Mouse (Mus musculus) gastrocnemius, adult 18-20 months (tissue): ENCODE data around the gene Aym1. TPM values are rescaled to one million over a fixed set of nuclear protein-coding genes. Genes with fewer than 3 reads are reported as not detected.
A peak's percentile ranks its signal among the peaks of the same experiment; 100 is the strongest.

Experiments used
- DNase-seq: peaks from one replicate; pipeline ENCODE4 v3.0.0; 2021; ENCODE audit warnings: low spot score
- microRNA-seq: library from miRNA; unstranded; fragments of <30 nt; microRNA quantifications from one replicate; pipeline ENCODE4 v1.2.0, GENCODE M21; 2021
- total RNA-seq, 2 experiments: library from RNA; stranded (reverse); gene quantifications; 2 replicates each; pipeline ENCODE4 v1.2.3; 2021

The Aym1 gene
- total RNA-seq, 2 experiments from 2014 or later: not detected

DNA sequence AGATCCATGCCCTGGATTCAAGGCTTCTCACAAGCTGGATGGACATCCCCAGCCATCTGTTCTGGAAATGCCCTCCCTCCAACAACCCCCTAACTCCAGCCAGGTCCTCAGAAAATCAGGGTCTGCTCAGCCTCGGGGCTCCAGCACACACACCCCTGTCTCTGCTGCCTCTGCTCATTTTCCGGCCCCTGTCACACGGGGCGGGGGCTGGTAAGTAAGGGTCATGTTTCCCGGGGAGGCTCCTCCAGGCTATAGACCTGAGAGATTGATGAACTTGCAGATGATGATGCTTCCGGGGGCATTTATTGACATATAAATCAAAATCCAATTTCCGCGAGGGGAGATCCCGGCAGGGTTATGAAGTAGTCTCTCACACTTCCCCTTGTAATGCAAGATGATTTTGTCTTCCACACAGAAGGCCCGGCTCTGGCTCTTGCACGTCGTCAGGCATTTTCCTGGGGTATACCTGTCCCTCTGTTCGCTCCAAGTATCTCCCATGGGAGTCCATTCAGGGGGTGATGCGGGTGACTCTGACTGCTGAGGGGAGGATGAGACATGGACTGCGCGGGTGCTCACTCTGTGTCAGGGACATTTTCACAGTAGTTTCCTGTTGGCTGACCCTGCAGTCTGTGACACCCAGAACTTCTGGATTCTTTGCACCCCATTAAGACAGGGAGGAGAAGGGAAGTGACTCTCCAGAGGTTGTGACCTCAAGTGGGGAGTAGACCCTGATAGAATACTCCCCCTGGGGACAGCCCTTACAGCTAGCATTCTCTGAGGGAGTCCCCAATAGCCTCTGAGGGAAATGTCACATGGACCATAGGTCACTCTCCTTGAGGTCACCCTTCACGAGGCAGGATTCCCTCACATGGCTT is 40.6 kb downstream of the Aym1 start:
- DNase-seq: no peak

DNA sequence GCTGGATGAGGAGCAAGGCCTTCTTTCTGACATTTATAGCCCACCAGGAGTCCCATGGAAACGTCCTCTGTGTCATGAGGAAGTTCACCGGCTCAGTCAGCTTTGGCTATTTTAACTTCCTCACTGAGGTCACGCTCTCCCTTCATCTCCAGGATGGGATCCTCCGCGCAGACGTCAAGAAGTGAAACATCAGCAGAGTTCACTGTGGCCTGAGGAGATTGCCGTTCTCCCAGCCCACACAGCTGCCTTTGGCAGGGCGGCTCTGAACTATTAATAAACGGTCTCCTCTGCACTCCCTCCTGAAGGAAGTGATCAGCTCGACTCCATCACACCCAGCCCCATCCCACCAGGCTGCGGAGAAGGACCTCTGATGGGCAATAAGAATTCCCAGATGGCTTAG is 45.6 kb downstream of the Aym1 start:
- DNase-seq: peak; percentile 14

DNA sequence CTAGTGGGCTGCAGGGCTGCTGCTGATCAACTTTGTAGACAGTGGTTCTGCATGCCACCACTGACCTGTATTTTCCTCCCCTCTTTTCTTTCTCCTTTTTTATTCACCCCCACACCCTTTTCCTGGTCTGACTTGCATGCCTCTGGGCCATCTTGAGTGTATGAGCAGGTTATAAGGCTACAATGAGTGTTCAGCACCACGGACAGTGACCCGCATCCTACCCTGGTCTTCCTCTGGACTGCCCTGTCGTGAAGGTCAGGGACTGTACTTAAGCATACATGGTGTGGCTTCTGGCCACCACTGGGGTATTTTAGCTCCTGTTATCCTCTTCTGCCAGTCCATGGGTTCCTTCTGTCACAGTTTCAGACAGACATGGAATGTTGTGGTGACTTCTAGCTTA is 50.3 kb downstream of the Aym1 start:
- no peak for DNase-seq

Small RNAs within 50 kb of the gene (microRNA-seq; reads per million reads assigned to microRNA genes)
- not detected for gene Mir7229
- gene Mir7230: not detected

Other genes with a start within 250 kb of the Aym1 start
- 10 to 100 TPM; 21.3 to 25.8 TPM for gene 2900026A02Rik, start 136.1 kb upstream of the Aym1 start, total RNA-seq
- gene Tmem211, start 130.4 kb upstream of the Aym1 start, total RNA-seq: not detected
- under 1 TPM; 0.38 to 0.39 TPM for gene Sgsm1, start 46.5 kb upstream of the Aym1 start, total RNA-seq
- gene Wscd2, start 133.0 kb downstream of the Aym1 start, total RNA-seq: under 1 TPM; 0.16 to 0.26 TPM